Mouse (Mus musculus) cerebral cortex, adult 2 months (tissue): ENCODE data around the gene Snhg11.

ENCODE experiments used
- WGBS: fragments of 180-500 bp; shearing (Covaris S2); methylation state at CpG from one replicate; pipeline ENCODE4 v1.1.7; 2018; 5-methylcytosine and 5-hydroxymethylcytosine counted together

Snhg11 gene

DNA sequence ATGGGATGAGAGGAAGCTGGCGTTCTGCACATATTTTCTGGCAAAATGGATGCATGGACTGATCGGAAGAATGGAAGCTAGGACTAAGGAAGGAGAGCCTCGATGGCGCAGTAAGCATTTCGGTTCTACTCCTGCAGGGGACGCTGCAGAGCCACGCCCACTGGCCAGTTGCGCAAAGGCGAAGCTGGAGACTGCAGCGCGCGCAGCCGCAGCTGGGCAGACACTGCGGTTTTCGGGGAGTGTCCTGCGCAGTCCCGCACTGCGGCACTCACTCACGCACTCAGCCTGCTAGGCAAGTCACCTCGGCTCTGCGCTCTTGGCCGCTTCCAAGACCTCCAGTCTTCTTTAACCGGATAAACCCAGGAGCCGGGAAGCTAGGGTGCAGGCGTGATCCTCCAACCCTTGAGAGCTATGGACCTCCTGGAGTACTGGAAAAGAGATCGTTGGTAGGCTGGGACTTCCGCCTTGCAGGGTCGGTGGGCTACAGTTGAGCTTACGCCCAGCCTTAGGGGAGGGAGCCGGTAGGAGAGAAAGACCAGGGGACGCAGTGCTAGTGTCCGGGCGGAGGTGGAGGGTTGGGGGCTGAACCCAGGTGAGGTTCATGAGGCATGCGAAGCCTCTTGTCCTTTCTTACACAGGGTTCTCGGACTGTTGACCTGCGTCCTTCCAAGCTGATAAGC, at the start of gene Snhg11:
Snhg11 (plus strand) TSS at position 196 of the 680 bp plus-strand sequence.
- 2% methylated on average over 36 of the region's 36 CpGs for WGBS

DNA sequence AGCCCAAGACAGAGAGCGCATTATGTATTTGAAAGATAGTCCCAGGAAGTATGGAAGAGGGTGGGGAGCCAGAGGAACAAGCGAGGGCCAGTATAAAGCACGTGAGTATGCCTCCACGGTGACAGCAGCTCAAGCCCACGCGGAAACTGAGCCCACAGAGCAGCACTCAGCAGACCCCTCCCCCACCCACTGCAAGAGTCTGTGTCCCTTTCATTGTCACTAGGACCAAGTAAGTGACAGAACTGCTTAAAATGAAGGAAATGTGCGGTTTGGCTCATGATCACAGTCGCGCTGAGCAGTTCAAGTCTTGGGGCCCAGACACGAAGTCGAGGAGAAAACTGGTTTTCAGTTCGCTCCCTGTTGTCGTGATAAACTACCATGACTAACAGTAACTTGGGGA, 41.1 kb upstream of the Snhg11 start:
- 91% methylated on average over 13 of the region's 13 CpGs for whole genome bisulfite sequencing

DNA sequence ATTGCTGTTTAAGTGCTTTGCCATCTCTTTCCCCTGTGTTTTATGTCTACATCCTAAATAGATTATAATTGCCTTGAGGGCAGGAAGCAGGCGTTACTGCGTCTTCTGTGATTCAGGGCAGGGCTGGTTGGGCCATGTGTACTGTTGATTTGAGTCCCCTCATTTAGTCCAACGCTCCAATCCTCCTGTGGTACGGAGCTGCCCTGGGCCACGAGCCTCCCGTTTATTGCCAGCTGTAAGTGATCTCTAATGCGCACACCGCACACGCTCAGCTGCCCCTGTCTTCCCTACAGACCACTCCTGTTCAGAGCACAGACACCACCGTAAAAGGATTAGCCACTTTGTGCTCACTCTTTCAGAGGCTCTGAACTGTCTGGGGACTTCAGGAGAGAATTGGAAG, 37.7 kb upstream of the Snhg11 start:
- 94% methylated on average over 10 of the region's 10 CpGs for WGBS

DNA sequence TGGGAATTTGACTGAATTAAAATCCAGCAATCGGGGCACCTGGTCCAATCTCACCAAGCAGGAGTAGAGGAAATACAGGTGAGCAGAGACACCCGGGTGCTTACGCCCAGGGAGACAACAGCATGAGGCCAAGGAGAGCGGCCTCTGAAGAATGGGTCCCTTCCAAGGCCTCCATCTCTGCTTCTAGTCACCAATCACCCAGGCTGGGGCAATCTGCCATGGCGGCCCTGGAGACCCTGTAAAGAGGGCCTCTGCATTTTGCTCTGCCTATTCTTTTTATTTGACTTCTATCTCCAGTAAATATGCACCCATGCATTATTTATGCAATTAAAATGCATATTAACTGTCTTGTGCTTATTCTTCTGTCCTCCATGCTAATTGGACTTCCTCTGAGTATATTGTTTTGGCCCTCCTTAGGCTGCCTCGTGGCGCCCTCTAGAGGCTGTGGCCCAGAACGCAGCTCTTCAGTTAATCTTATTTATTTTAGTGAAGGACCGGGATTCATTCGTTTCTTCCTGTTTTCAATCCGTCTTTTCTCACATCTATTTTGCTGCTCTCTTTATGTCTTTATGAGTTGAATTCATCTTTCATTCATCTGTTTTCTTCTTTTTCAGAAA, 35.4 kb upstream of the Snhg11 start:
- 28% methylated on average over 11 of the region's 11 CpGs for WGBS

DNA sequence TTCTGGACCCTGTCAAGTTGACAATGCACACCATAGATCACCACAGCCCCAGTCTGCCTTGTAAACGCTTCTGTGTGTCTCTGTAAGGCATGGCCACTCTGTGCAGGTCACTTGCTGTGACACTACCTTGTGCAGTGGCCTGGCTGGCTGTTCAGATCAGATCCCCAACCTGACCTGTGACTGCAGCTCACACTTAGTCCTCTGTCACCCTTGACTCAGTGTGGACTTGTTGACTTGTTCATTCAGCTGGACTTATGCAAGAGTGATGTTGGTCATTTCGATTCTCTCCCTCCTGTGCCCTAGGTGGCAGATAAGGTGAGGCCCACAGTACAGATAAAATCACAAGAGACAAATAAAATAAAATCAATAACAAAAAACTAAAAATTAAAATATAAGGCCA, 34.1 kb upstream of the Snhg11 start:
- 88% methylated on average over 2 of the region's 2 CpGs for WGBS

DNA sequence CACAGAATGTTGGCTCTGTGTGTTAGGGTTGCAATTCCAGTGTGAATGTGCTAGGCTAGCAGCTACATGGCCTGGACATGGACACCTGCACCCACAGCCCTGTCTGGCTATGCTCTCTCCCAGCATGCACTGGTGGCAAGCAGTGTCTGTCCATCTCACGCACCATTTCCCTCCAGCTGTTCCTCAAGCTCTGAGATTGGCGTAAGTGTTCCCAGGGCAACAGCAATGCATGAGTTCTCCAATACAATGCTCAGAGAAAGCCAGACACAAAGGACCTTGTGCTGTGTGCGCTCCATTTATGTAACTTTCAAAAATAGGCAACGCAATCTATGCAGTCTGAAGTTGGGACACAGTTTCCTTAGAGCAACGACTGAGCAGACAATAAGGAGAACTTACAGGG, 31.9 kb upstream of the Snhg11 start:
- 69% methylated on average over 5 of the region's 5 CpGs for WGBS

DNA sequence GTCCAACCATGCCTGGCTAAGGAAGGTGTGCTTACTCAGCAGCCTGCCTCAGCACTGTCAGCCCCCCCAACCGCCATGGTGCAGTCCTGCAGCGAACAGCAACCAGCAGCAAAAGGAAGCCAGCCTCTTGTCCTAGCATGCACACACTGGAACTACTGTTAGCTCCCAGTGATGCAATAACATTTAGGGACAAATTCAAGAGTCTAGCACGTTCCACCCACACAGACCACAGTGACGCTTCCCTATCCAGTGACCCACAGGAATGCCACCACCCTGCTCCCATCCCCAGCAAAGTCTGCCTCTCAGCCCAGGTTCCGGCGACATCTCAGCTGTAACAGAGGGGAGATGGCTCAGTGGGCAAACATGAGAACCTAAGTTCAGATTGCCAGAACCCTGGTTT, 29.0 kb upstream of the Snhg11 start:
- 69% methylated on average over 6 of the region's 6 CpGs for WGBS

DNA sequence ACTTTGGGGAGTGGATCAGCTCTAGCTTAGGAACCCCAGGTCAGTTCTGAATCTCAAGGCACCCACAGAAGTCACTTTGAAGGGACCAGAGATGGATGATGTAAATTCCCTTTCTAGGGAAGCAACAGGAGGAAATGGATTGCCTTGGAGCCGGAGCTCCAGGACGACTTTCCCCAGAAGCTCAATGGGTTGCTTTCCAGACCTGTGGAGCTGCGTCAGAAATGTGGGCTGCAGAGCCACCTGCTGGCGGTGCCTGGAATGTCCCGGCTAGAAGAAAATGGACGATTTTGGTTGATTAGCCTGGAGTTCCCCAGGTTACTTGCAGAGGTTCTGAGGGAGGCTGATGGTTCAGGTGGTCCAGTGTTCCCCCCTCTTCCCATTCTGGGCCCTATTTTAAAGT, 27.6 kb upstream of the Snhg11 start:
- under 1% methylated on average over 6 of the region's 6 CpGs for WGBS

DNA sequence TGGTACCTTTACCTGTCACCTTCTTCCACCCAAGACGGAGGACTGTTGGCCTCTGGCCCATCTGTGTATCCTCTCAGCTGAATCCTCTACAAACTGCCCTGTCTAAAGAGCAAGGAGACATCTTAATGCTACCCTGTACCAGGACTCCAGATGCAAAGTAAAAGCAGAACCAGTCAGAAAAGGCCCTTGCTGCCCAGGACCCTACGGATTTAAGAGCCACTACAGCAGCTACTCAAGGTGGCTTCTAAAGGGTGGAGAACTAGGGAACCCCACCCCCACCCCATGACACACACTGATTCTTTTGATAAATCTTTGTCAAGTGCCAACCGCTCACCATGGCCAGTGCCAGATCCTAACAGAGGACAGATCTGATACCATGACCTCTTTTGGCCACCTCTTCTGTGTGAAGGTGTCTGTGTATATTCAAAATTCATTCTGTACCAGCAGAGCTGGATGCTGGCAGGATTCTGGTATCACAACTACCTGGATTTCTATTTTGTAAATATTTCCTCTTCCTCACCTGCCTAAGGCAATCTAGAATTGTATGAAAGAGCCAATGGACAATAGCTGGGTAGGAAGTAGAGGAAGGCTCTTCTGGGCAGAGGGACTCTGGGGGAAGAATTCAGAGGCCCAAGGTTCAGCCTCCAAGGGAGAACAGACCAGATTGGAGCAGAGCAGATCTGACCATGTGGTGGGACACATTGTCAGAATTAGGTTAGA, 22.5 kb upstream of the Snhg11 start:
- 91% methylated on average over 3 of the region's 3 CpGs for whole genome bisulfite sequencing

DNA sequence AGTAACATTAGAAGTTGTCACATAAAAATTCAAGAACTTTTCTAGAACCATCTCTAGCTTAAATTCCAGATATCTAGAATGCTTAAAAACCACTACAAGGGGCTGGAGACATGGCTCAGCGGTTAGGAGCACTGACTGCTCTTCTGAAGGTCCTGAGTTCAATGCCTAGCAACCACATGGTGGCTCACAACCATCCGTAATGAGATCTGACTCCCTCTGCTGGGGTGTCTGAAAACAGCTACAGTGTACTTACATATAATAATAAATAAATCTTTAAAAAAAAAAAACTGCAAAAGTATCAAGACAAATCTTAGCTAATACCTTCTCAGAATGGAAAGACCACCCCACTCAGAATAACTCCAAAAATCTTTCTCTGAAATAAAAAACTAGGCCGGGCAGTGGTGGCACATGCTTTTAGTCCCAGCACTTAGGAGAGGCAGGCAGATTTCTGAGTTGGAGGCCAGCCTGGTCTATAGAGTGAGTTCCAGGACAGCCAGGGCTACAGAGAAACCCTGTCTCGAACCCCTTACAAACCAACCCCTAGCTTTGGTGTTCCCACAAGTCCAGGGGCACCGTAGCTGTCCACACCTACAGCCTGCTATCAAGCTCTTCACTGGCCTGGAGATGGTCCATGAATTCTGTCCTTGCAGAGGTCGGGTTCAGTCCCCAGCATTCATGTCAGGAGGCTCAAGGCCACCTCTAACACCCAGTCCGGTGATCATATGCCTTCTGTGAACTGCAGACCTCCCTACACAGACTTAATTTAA, 20.9 kb upstream of the Snhg11 start:
- WGBS = 73% methylated on average over 7 of the region's 7 CpGs

DNA sequence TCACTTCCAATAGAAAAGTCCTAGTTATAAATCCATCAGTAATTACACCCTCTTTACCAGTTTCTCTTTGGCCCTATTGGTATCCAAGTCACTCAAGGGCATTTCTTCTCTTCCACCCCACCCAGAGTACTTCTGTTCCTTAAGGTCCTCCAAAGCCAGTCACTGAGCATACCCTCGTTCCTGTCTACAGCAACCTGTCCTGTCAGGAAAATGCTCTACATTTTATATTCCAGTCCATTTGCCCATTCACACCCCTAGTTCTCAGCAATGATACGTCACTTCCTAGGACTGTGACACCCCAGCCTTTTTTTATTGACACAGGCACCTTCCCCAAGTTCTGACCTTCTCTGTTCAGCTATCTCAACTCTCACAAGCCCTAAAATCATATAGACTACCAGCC, 20.2 kb upstream of the Snhg11 start:
- WGBS = 78% methylated on average over 2 of the region's 2 CpGs

DNA sequence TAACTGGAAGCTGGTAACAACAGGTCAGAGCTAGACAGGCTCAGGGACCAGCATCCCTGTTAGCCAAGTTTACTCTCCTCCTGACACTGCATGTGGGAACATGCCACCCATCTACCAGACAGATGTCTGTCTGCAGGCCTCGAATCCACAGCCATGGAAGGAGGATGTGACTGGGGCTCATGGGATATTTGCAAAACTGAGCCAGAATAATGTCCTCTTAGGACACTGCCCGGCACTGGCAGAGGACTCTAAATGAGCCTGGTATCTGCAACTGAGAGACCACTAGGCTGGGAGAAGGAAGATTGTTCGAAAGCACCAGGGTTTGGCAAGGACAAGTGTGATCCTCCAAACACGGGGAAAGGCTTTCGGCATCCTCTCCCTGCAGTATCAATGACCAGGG, 19.3 kb upstream of the Snhg11 start:
- WGBS = 82% methylated on average over 5 of the region's 5 CpGs

DNA sequence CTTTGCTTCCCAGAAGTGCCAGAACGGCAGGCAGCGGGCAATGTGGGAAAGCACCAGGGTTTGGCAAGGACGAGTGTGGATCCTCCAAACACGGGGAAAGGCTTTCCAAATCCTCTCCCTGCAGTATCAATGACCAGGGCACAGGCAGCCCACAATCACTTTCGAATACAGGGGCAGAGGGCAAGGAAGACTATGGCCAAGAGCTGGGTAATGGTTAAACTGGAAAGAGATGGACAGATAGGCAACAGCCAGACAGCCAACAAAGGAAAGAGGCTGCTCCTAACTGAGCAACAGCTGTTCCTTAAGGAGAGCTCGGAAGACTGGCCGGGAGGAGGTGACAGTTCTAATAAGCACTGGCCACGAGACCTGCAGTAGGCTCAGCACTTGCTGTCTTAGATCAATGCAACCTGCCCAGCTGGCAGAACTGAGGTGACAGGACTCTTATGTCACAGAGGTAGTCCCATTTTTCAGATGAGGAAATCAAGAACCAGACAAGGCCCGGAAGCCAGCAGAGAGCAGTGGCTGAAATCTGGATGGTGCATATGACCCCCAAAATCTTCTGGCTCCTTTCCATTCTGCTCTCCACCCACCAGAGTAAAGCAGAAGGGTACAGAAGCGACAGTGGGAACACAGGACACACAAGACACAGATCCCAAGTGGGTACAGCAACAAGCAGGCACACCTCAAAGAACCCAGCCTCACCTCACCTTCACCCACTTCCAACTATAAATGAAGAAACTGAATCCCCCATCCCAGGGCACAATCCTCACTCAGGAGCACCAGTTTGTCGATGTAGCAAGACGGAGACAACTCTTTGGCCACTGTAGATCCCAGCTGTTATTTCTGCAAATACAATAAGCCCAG, 15.4 kb upstream of the Snhg11 start:
- 55% methylated on average over 12 of the region's 12 CpGs for WGBS

DNA sequence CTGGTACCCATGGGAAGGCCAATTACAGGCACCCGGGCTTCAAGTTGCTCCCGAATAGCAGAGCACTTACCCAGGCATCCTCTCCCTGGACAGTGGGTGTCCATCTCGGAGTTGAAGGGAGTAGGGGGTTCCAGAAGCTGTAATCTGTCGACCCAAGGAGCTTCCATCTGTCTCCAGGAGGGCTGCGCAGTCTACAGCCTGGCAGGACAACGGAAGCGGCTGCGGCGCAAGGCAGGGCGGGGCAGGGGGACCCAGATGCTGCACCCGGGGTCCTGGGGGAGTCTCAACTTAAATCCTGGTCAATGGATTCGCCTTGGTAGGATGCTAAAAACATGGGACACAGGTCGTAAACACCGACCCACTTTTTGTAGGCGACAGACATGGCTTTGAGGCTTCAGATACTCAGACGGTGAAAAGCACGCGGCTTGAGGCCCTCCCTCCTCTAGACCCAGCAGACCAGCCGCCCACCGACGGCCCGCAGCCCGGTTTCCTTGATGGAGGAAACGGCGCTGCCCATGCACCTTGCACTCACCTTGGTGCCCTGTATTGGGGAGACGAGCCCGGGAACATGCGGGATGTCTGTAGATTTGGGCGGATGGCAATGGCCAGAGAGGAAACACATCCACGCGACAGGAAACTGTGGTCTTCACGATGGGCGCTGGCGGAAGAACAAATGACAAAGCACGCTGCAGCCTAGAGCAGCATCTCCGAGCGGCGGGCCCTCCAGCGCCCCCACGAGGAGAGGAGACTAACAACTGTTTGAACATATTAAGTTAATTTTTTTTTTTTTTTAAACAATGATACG, 14.4 kb upstream of the Snhg11 start:
- under 1% methylated on average over 41 of the region's 41 CpGs for WGBS

DNA sequence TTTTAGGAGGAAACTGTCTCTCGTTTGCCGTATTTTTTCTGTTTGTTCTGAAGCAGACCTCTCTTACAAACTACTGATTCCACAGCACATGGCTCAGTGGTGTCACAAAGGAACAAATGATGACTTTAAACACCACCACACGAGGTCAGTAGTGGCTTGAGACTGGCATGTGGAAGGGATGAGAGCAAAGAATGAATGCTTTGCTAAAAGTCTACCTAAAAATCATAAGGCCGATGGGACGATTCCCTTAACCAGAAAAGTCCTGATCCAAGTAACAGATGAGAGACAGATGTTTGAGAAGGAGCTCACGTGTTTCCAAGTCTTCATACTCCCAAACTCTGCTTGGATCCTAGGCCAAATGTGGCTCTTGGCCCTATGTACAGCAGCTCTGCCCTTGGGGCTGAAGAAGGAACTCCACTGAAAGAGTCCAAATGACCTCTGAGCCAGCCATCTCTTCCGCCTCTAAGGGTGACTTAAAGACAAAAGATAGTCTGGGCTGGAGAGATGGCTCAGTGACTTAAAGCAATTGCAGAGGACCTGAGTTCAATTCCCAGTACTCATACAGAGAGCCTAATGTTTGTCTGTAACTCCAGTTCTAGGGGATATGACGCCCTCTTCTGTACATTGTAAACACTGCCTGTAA, 13.6 kb upstream of the Snhg11 start:
- WGBS = 31% methylated on average over 8 of the region's 8 CpGs

DNA sequence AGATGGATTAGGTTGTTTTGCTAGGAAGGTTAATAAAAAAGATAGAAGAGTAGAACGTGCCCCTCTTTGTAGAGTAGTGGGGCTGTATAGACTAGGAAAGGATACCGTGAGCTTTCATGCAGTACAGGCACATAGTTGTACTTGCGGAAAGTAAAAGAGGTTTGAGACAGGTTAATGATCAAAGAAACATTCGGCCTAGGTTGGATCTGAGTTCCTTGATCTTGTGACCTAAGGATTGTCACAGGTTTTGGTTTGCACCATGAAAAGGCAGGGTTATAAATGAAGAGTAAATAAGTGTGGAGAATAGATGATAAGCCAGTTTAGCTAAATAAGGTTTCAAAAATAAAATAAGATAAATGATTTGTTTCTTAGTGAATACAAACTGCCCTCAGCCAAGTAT, 11.3 kb upstream of the Snhg11 start:
- WGBS = 92% methylated on average over 4 of the region's 4 CpGs

DNA sequence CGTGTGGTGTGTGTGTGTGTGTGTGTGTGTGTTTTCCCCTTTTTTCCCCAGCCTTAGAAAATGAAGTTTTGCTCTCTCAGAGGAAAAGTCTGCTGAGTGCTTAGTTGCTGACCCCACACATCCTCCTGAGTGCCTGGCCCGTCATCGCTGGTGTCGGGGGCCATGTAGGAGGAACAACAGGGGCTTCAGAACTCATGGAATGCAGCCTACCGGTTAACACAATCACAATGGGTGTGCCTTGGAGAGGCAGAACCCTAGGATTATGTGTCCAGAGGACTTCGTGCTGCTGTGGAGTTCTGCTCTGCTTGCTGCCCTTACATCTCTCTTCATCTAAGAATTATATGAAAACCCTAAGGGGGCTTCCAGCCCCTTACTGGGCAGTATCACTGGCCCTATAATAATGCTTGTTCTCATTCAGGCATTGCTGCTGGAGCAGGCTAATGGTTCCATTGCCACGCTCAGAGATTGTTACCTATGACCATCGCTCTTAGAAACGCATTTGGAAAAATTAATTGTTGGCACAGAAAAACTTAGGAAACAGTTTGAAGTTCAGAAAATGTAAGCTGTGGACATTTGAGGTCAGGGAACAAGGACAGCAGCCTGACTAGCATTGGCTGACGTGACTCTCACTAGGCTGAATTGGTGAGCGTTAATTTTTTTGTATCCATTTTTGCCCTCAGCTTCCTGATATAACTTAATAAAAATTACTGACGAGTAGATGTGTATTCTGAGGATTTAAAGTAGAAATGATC, 10.2 kb upstream of the Snhg11 start:
- WGBS = 78% methylated on average over 12 of the region's 12 CpGs

DNA sequence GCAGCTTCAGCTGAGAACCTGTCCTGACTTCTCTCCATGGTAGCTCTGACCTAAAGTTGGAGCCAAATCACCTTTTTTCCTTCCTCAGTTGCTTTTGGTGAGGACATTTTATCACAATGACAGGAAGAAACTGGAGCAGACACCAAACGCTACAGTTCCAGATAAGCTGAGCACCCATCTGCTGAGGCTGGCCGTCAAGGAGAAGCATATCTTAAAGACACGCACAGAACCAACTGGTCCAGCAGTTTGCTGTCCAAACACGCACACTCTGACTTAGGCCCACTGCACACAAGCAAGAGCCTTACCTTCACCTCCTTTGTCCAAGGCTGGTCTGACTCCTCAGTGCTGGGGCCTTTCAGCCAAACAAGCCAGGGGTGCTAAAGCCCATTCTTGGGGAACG, 7.8 kb upstream of the Snhg11 start:
- 89% methylated on average over 5 of the region's 5 CpGs for WGBS

DNA sequence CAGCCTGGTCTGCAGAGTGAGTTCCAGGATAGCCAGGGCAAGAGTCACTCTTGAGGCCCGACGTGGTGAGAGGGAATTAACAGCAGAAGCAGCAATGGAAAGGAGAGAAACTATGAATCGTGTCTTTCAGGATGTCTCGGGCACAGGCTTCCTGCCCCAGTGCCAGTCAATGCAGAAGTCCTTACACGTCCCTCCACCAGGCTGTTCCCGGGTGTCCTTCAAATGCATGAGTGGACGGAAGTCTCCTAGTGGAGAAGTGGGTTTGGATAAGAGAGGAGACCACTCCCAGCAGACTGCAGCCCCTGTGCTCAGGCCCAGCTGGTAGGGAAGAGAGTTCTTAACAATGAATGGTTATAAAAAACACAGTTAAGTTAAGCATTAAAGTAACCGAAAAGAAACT, 7.1 kb upstream of the Snhg11 start:
- WGBS = 90% methylated on average over 8 of the region's 8 CpGs
